Mouse (Mus musculus): ENCODE measurements around the gene Med16. TPM values are rescaled to one million over a fixed set of nuclear protein-coding genes. Genes with fewer than 3 reads are reported as not detected.

Med16 gene
- total RNA-seq, 1 experiment from 2014 or later = 34.2 TPM

- peak in 1 of 2 experiments; percentile 9; a peak in 2 of 4 replicates for ATAC-seq (replicated peaks in 1 of 2; ENCODE audit: insufficient read depth in 1 of 2, low FRiP score in 2 of 2, low TSS enrichment in 1 of 2, low read depth in 1 of 2, poor library complexity in 2 of 2, severe bottlenecking in 2 of 2)
Measured at GRCm38 (mm10) chr10:79874290-79874862, 34.3 kb downstream of the Med16 start, which contains the start of the genes Prtn3 and Plppr3. TSS of gene Prtn3 (plus strand) at chr10:79874476. TSS of gene Plppr3 (minus strand) at chr10:79874634.

- no peak for ATAC-seq (replicated peaks in 1 of 2; ENCODE audit: insufficient read depth in 1 of 2, low FRiP score in 2 of 2, low TSS enrichment in 1 of 2, low read depth in 1 of 2, poor library complexity in 2 of 2, severe bottlenecking in 2 of 2)
Measured at GRCm38 (mm10) chr10:79873715-79874289, 34.9 kb downstream of the Med16 start.

GRCm38 (mm10) chr10:79873313-79873712 is 35.4 kb downstream of the Med16 start:
- no peak for ATAC-seq (replicated peaks in 1 of 2; ENCODE audit: insufficient read depth in 1 of 2, low FRiP score in 2 of 2, low TSS enrichment in 1 of 2, low read depth in 1 of 2, poor library complexity in 2 of 2, severe bottlenecking in 2 of 2)

GRCm38 (mm10) chr10:79872862-79873261 is 35.9 kb downstream of the Med16 start:
- no peak for ATAC-seq (replicated peaks in 1 of 2; ENCODE audit: insufficient read depth in 1 of 2, low FRiP score in 2 of 2, low TSS enrichment in 1 of 2, low read depth in 1 of 2, poor library complexity in 2 of 2, severe bottlenecking in 2 of 2)

- ATAC-seq (replicated peaks in 1 of 2; ENCODE audit: insufficient read depth in 1 of 2, low FRiP score in 2 of 2, low TSS enrichment in 1 of 2, low read depth in 1 of 2, poor library complexity in 2 of 2, severe bottlenecking in 2 of 2) = no peak
Measured at GRCm38 (mm10) chr10:79871845-79872244, 36.9 kb downstream of the Med16 start.

GRCm38 (mm10) chr10:79866601-79867000 is 42.1 kb downstream of the Med16 start:
- ATAC-seq (replicated peaks in 1 of 2; ENCODE audit: insufficient read depth in 1 of 2, low FRiP score in 2 of 2, low TSS enrichment in 1 of 2, low read depth in 1 of 2, poor library complexity in 2 of 2, severe bottlenecking in 2 of 2) = no peak

- peak; percentile 52 to 57 for ATAC-seq (replicated peaks in 1 of 2; ENCODE audit: insufficient read depth in 1 of 2, low FRiP score in 2 of 2, low TSS enrichment in 1 of 2, low read depth in 1 of 2, poor library complexity in 2 of 2, severe bottlenecking in 2 of 2)
Measured at GRCm38 (mm10) chr10:79865801-79866295, 42.9 kb downstream of the Med16 start.

GRCm38 (mm10) chr10:79865189-79865601 is 43.5 kb downstream of the Med16 start:
- no peak for ATAC-seq (replicated peaks in 1 of 2; ENCODE audit: insufficient read depth in 1 of 2, low FRiP score in 2 of 2, low TSS enrichment in 1 of 2, low read depth in 1 of 2, poor library complexity in 2 of 2, severe bottlenecking in 2 of 2)

- no peak for ATAC-seq (replicated peaks in 1 of 2; ENCODE audit: insufficient read depth in 1 of 2, low FRiP score in 2 of 2, low TSS enrichment in 1 of 2, low read depth in 1 of 2, poor library complexity in 2 of 2, severe bottlenecking in 2 of 2)
Measured at GRCm38 (mm10) chr10:79864351-79865188, 44.2 kb downstream of the Med16 start.

- ATAC-seq (replicated peaks in 1 of 2; ENCODE audit: insufficient read depth in 1 of 2, low FRiP score in 2 of 2, low TSS enrichment in 1 of 2, low read depth in 1 of 2, poor library complexity in 2 of 2, severe bottlenecking in 2 of 2) = no peak
Measured at GRCm38 (mm10) chr10:79862925-79863324, 45.8 kb downstream of the Med16 start.

GRCm38 (mm10) chr10:79862049-79862788 is 46.5 kb downstream of the Med16 start:
- ATAC-seq (replicated peaks in 1 of 2; ENCODE audit: insufficient read depth in 1 of 2, low FRiP score in 2 of 2, low TSS enrichment in 1 of 2, low read depth in 1 of 2, poor library complexity in 2 of 2, severe bottlenecking in 2 of 2) = no peak

- no peak for ATAC-seq (replicated peaks in 1 of 2; ENCODE audit: insufficient read depth in 1 of 2, low FRiP score in 2 of 2, low TSS enrichment in 1 of 2, low read depth in 1 of 2, poor library complexity in 2 of 2, severe bottlenecking in 2 of 2)
Measured at GRCm38 (mm10) chr10:79861230-79862048, 47.3 kb downstream of the Med16 start.

- ATAC-seq (replicated peaks in 1 of 2; ENCODE audit: insufficient read depth in 1 of 2, low FRiP score in 2 of 2, low TSS enrichment in 1 of 2, low read depth in 1 of 2, poor library complexity in 2 of 2, severe bottlenecking in 2 of 2) = no peak
Measured at GRCm38 (mm10) chr10:79860079-79860911, 48.4 kb downstream of the Med16 start.

GRCm38 (mm10) chr10:79859116-79859515 is 49.6 kb downstream of the Med16 start:
- ATAC-seq (replicated peaks in 1 of 2; ENCODE audit: insufficient read depth in 1 of 2, low FRiP score in 2 of 2, low TSS enrichment in 1 of 2, low read depth in 1 of 2, poor library complexity in 2 of 2, severe bottlenecking in 2 of 2) = no peak

- no peak for ATAC-seq (replicated peaks in 1 of 2; ENCODE audit: insufficient read depth in 1 of 2, low FRiP score in 2 of 2, low TSS enrichment in 1 of 2, low read depth in 1 of 2, poor library complexity in 2 of 2, severe bottlenecking in 2 of 2)
Measured at GRCm38 (mm10) chr10:79858416-79859074, 50.2 kb downstream of the Med16 start.

All from hematopoietic stem cell, adult 5-6 weeks (primary cell).